Mouse (Mus musculus) embryonic facial prominence, embryonic 10.5 days (tissue): ENCODE data around the gene Rcc2. TPM values are rescaled to one million over a fixed set of nuclear protein-coding genes. Genes with fewer than 3 reads are reported as not detected.

Experiments used
- DNase-seq: peaks from one replicate; pipeline ENCODE4 v3.0.0-alpha.2; 2017; ENCODE audit warnings: low spot score
- H3K27ac ChIP-seq: fragments of 300-500 bp; sonication (generic); replicated peaks from 2 replicates; pipeline ENCODE4 v1.5.1; 2016; ENCODE audit warnings: mild to moderate bottlenecking
- H3K27me3 ChIP-seq: fragments of 300-500 bp; sonication (generic); replicated peaks from 2 replicates; pipeline ENCODE4 v1.6.1; 2016; ENCODE audit warnings: low read depth, mild to moderate bottlenecking; ENCODE audit not compliant: poor library complexity, severe bottlenecking
- H3K36me3 ChIP-seq: fragments of 300-500 bp; sonication (generic); replicated peaks from 2 replicates; pipeline ENCODE4 v1.6.1; 2016; ENCODE audit warnings: mild to moderate bottlenecking, moderate library complexity
- H3K4me1 ChIP-seq: fragments of 300-500 bp; sonication (generic); 2 replicates; pipeline ENCODE4 v1.6.1; 2016
- H3K4me3 ChIP-seq: fragments of 300-500 bp; sonication (generic); 2 replicates; pipeline ENCODE4 v1.5.1; 2016; ENCODE audit warnings: mild to moderate bottlenecking, moderate library complexity
- H3K9me3 ChIP-seq: fragments of 300-500 bp; sonication (generic); 2 replicates; pipeline ENCODE4 v1.6.1; 2016; ENCODE audit warnings: mild to moderate bottlenecking
- WGBS: fragments of 180-500 bp; shearing (Covaris S2); methylation state at CpG from one replicate; pipeline ENCODE4 v1.1.7; 2016; 5-methylcytosine and 5-hydroxymethylcytosine counted together
- polyA plus RNA-seq: library from polyadenylated mRNA; unstranded; fragments of >200 nt; fragmentation: Nextera tagmentation; extraction: Ambion mirVana; gene quantifications from 2 replicates; pipeline ENCODE4 v1.2.1, GENCODE M21; 2016

The Rcc2 gene
- polyA plus RNA-seq: 54.4 and 59.8 TPM in 2 replicates

DNA sequence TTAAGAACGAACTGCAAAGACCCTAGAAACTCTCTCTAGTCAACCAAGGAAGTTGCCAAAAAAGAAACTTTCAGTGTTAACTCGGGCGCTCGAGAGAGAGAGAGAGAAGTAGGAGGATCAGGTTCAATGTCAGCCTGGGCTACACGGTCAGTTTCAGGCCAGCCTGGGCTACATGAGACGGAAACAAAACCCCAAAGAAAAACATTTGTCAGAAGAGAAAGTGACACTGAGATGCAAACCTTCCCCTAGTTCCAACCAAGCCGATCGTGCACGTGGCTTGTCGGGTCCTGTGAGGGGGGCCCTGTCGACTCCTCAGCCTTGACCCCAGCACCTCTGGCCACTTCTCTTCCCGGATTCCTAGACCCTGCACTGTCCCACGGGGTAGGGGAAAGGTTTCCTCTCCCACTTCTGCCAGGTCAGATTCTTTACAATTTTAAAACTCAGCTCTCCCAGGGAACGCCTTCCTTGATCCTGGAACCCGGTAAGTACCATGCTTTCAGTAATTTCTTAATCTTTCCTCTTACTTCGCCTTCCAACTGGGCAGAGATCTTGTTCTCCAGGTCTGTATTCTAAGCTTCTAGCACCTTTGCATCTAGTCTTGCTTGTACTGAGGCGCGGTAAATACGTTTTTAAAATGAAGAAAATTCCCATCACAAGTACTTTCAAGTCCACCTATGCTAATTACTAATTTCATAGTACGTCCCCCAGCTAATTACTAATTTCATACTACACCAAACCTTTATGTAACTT lies at the start of gene Rcc2:
Rcc2 (plus strand) TSS at position 273 of the 750 bp plus-strand sequence.
- Histone ChIP-seq H3K27ac (peak within 1 kb of the TSS; percentile 100), H3K4me1 (peaks cover 47% of the 10 kb centered on the region), H3K27me3 (peaks cover 30% of the 10 kb centered on the region), H3K4me3 (peak within 1 kb of the TSS; percentile 95), H3K36me3 (peaks cover 19% of the 10 kb centered on the region), H3K9me3 (no peaks in the 10 kb centered on the region)
- DNase-seq: peak; percentile 55
- 6% methylated on average over 20 of the region's 20 CpGs for WGBS

GRCm38 (mm10) chr4:140653835-140654583 lies 46.3 kb upstream of the Rcc2 start:
- DNase-seq: no peak
- Histone ChIP-seq H3K4me3 (no peak overlapping the region), H3K9me3 (no peaks in the 10 kb centered on the region), H3K27me3 (no peaks in the 10 kb centered on the region), H3K36me3 (no peaks in the 10 kb centered on the region), H3K4me1 (peaks cover 52% of the 10 kb centered on the region), H3K27ac (no peak overlapping the region)
- WGBS: 54% methylated on average over 14 of the region's 14 CpGs

GRCm38 (mm10) chr4:140654798-140655197 lies 45.5 kb upstream of the Rcc2 start:
- Histone ChIP-seq H3K27ac (no peak overlapping the region), H3K27me3 (no peaks in the 10 kb centered on the region), H3K36me3 (no peaks in the 10 kb centered on the region), H3K4me1 (peaks cover 47% of the 10 kb centered on the region), H3K9me3 (no peaks in the 10 kb centered on the region), H3K4me3 (no peak overlapping the region)
- DNase-seq: no peak
- WGBS: 77% methylated on average over 8 of the region's 8 CpGs

GRCm38 (mm10) chr4:140656529-140656928 lies 43.8 kb upstream of the Rcc2 start:
- Histone ChIP-seq H3K27me3 (no peaks in the 10 kb centered on the region), H3K36me3 (no peaks in the 10 kb centered on the region), H3K4me1 (peaks cover 49% of the 10 kb centered on the region), H3K9me3 (no peaks in the 10 kb centered on the region), H3K4me3 (no peak overlapping the region), H3K27ac (no peak overlapping the region)
- 75% methylated on average over 8 of the region's 8 CpGs for WGBS
- no peak for DNase-seq

DNA sequence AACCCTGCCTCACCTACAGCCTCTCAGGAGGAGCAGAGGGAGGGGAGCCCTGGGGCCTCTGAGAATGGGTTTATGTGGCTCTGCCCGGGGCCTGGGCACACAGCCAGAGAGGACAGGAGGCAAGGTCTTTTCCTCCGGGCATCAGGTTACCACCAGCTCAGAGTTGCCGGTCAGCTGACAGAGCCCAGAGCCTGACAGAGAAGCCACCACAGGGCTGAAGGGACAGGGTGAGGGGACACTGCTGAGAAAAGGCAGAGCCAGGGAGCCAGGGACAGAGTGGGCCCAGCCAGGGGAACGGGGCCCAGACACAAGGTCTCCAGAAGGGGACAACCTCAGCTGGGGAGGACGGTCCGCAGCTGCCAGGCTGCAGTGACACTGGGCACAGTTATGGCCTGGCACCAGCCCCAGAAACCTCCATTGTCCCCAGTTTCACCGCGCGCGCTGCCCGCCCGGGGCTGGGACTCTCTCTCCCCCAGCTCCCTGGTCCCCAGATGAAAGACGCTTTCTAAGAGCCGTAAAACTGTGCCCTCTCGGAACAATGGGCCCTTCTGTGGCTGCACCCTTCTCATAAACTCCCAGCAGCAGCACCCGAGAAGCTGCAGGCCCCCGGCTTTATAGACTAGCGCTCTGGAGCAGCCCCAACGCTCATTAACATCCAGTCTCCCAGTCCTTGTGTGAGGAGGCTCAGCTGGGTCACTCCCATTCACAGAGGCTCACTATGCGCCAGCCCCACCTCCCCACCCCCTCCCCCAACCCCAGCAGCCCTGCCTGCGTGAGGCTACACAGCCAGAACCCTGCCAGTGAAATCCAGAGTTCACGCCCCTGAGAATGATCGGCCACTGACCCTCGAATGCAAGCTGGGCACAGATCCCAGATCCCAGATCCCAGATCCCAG lies 42.4 kb upstream of the Rcc2 start:
- Histone ChIP-seq H3K27me3 (no peaks in the 10 kb centered on the region), H3K9me3 (no peaks in the 10 kb centered on the region), H3K4me1 (peaks cover 63% of the 10 kb centered on the region), H3K4me3 (peak overlapping the region; percentile 42), H3K27ac (peak overlapping the region; percentile 89), H3K36me3 (no peaks in the 10 kb centered on the region)
- peak; percentile 72 for DNase-seq
- 4% methylated on average over 24 of the region's 24 CpGs for WGBS

DNA sequence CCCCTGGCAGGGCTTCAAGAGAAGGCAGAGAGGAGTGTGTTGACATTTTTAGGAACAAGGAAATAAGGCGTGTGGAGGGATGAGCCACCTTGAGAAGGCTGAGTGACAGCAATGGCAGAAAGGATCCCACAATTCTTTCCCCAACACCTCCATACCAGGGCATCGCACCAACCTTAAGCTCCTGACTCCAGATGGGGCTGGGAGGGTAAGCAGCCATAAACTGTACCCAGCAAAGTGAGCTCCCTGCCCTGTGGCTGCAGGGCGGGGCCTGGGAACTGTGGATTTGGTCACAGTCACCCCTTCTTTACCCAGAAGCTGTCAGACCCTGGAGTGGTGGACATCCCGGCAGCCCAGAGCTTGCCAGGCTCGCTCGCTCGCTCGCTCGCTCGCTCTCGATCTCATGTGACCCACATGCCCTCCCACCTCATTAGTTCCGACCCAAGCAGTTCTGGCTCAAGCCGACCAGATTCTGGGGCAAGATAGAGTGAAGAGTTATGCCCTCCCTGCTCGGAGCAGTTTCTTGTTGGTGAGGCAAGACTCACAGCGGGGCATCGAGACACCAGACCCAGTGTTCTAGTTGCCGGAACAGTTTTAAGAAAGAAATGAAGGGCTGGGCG lies 38.8 kb upstream of the Rcc2 start:
- Histone ChIP-seq H3K4me3 (no peak overlapping the region), H3K27ac (no peak overlapping the region; the same call in 1 of the 2 replicates), H3K4me1 (peaks cover 65% of the 10 kb centered on the region), H3K9me3 (no peaks in the 10 kb centered on the region), H3K27me3 (no peaks in the 10 kb centered on the region), H3K36me3 (no peaks in the 10 kb centered on the region)
- 77% methylated on average over 18 of the region's 18 CpGs for WGBS
- DNase-seq: no peak

- DNase-seq: no peak
- 28% methylated on average over 7 of the region's 7 CpGs for WGBS
These were observed 37.9 kb upstream of the Rcc2 start for GRCm38 (mm10) chr4:140662453-140662852.

GRCm38 (mm10) chr4:140662882-140663585 lies 37.3 kb upstream of the Rcc2 start:
- Histone ChIP-seq H3K27ac (peak overlapping the region; percentile 80), H3K4me3 (no peak overlapping the region), H3K36me3 (no peaks in the 10 kb centered on the region), H3K9me3 (no peaks in the 10 kb centered on the region), H3K27me3 (no peaks in the 10 kb centered on the region), H3K4me1 (peaks cover 50% of the 10 kb centered on the region)
- no peak for DNase-seq
- WGBS: 30% methylated on average over 10 of the region's 10 CpGs

More at GRCm38 (mm10) chr4:140662453-140662852, 37.9 kb upstream of the Rcc2 start:
- no peaks in the 10 kb centered on the region for H3K27me3 ChIP-seq
- peaks cover 56% of the 10 kb centered on the region for H3K4me1 ChIP-seq
- peak overlapping the region; percentile 80 for H3K27ac ChIP-seq
- H3K36me3 ChIP-seq: no peaks in the 10 kb centered on the region
- H3K9me3 ChIP-seq: no peaks in the 10 kb centered on the region
- no peak overlapping the region for H3K4me3 ChIP-seq

DNA sequence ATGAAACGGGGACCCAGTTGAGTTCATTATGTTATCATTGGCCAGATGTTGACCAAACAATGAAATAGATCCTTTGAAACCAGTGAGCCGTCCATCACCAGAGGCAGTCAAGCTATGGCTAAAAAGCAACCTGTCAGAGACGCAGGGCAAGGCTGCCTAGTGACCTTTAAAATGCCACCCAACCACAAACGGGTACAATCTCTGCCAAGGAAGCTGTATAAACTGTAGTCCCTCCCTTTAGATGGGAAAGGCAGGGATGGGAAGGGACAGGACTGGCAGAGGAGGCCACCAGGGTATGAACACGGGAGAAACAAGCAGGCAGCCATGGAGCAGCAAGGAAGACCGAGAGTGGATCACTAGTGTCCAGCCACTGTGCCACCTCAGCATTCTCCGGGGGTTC lies 35.3 kb upstream of the Rcc2 start:
- no peaks in the 10 kb centered on the region for H3K36me3 ChIP-seq
- no peak overlapping the region for H3K27ac ChIP-seq
- WGBS: 78% methylated on average over 7 of the region's 7 CpGs
- no peak overlapping the region for H3K4me3 ChIP-seq
- no peaks in the 10 kb centered on the region for H3K27me3 ChIP-seq
- DNase-seq: no peak
- no peaks in the 10 kb centered on the region for H3K9me3 ChIP-seq
- H3K4me1 ChIP-seq: peaks cover 38% of the 10 kb centered on the region

- peaks cover 38% of the 10 kb centered on the region for H3K4me1 ChIP-seq
- peak within 1 kb of the TSS; percentile 30; the same call in 1 of the 2 replicates for H3K27ac ChIP-seq
- WGBS: 78% methylated on average over 11 of the region's 11 CpGs
- no peaks in the 10 kb centered on the region for H3K36me3 ChIP-seq
- H3K4me3 ChIP-seq: no peak within 1 kb of the TSS
- H3K9me3 ChIP-seq: no peaks in the 10 kb centered on the region
- DNase-seq: peak; percentile 51
- H3K27me3 ChIP-seq: no peaks in the 10 kb centered on the region
These were observed 34.6 kb upstream of the Rcc2 start, which contains the start of gene Arhgef10l for GRCm38 (mm10) chr4:140665760-140666159. Gene Arhgef10l, minus strand, starts transcription at chr4:140666012.

- Histone ChIP-seq H3K4me3 (no peak overlapping the region), H3K36me3 (no peaks in the 10 kb centered on the region), H3K4me1 (peaks cover 23% of the 10 kb centered on the region), H3K27ac (no peak overlapping the region), H3K27me3 (no peaks in the 10 kb centered on the region), H3K9me3 (no peaks in the 10 kb centered on the region)
- WGBS: 89% methylated on average over 8 of the region's 8 CpGs
- no peak for DNase-seq
These were observed 32.5 kb upstream of the Rcc2 start for GRCm38 (mm10) chr4:140667802-140668201.
